Mouse (Mus musculus) liver, adult 2 months (tissue): Measurements from ENCODE around the gene Tcerg1l.

Experiments
- CTCF ChIP-seq: fragments of 200-500 bp; IDR thresholded peaks from 2 replicates; pipeline ENCODE4 v1.5.1; 2011; ENCODE audit warnings: low read depth, low read length, control low read depth
- POLR2A ChIP-seq: fragments of 200-500 bp; IDR thresholded peaks from 2 replicates; pipeline ENCODE4 v1.6.1; 2011; ENCODE audit warnings: low read length, control low read depth; ENCODE audit not compliant: insufficient read depth; ENCODE audit errors: extremely low read depth

- no peak for TF ChIP-seq POLR2A
- TF ChIP-seq CTCF: no peak
Observed at GRCm38 (mm10) chr7:138248612-138249011, 148.9 kb downstream of the Tcerg1l start.
